Mouse (Mus musculus) adrenal gland, adult 8-10 months (tissue): ENCODE results near the gene Shank3. TPM values are rescaled to one million over a fixed set of nuclear protein-coding genes. Genes with fewer than 3 reads are reported as not detected.
A peak's percentile ranks its signal among the peaks of the same experiment; 100 is the strongest.

ENCODE experiments used
- DNase-seq: peaks from one replicate; pipeline ENCODE4 v3.0.0; 2022
- total RNA-seq, 4 experiments: library from RNA; stranded (reverse); gene quantifications; 2 replicates each; pipeline ENCODE4 v1.2.4; 2022

Gene Shank3
- 10 to 100 TPM; 29.1 to 61.2 (median 42.8) TPM for total RNA-seq

GRCm38 (mm10) chr15:89498961-89499688, at the start of gene Shank3:
Gene Shank3 (plus strand): TSS chr15:89499623.
- DNase-seq, result no peak

DNA sequence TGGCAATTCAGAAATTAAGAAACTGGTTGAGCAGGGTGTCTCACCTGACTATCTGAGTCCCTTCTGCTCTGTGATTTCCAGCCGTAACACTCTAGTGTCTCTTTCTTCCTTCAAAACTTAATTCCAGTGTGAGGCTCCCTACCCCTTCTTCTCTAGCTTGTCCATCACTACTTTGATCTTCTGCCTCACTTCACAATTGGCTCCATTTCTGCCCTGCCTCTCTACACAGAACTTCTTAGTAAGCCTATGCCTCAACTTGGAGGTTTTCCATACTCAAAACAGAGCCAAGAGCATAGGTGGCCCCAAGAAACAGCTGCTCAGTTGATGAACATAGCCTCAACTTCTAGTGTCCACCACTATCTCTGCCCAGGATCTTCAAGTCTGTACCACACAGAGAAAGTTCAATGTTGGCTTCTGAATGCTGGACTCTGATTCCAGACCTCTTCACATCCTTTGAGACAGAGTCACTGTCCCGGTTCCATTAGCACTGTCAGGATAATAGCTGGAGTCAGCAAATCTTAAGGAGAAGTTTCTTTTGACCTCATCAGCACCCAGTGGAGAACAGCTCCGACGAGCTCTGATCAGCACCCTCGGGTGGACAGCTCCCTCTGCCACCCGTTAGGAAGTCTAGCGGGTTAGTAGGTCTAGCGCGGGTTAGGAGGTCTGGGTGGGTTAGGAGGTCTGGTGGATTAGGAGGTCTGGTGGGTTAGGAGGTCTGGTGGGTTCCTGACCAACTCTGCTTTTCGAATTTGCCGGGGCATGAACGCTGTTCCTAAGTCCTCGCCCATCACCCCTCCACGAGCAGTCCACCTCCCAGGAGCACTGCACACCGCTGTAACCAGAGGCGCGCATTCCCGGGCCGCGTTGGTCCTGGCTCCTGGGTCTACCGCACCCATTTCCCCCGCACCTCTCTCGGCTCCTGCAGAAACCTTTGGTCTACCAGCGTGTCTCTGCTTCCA, 46.2 kb upstream of the Shank3 start:
- DNase-seq, result no peak

- no peak for DNase-seq
These were observed 45.5 kb upstream of the Shank3 start, which contains the start of gene Mapk8ip2 for GRCm38 (mm10) chr15:89453865-89454478. Gene Mapk8ip2 (plus strand): TSS chr15:89453913.

- DNase-seq, result no peak
These were observed 44.6 kb upstream of the Shank3 start for GRCm38 (mm10) chr15:89454857-89455256.

DNA sequence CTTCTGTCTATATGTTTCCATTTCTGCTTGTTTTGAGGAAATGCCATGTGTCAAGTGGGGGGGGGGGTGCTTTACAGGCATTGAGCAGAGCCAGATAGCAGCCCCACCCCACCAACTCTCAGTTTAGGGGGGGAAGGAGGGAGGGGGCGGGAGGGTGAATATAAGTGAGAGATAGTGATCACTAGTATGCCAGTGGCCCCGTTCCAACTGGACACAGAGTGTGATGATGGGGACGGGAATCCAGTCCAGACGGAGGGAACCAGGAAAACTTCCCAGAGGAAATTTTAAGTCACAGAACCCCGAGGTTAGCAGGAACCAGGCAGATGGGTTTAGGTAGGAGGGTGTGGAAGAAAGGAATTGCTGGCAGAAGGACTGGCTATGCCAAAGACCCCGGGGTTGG, 43.8 kb upstream of the Shank3 start:
- DNase-seq, result no peak

DNA sequence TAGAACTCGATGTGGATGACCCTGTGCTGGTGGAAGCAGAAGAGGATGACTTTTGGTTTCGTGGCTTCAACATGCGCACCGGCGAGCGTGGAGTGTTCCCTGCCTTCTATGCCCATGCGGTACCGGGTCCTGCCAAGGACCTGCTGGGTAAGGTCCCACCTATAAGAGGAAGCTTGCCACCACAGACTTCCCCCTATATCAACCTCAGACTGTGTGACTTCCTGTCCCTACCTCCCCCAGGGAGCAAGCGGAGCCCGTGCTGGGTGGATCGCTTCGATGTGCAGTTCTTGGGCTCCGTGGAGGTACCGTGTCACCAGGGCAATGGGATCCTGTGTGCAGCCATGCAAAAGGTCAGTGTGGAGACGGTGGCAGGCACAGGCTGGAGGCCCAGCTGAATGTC, 40.5 kb upstream of the Shank3 start:
- no peak for DNase-seq

GRCm38 (mm10) chr15:89459821-89460220, 39.6 kb upstream of the Shank3 start:
- DNase-seq, result no peak

- DNase-seq, result no peak
These were observed 39.1 kb upstream of the Shank3 start for GRCm38 (mm10) chr15:89460298-89460697.

- no peak for DNase-seq
These were observed 38.1 kb upstream of the Shank3 start for GRCm38 (mm10) chr15:89461321-89461720.

DNA sequence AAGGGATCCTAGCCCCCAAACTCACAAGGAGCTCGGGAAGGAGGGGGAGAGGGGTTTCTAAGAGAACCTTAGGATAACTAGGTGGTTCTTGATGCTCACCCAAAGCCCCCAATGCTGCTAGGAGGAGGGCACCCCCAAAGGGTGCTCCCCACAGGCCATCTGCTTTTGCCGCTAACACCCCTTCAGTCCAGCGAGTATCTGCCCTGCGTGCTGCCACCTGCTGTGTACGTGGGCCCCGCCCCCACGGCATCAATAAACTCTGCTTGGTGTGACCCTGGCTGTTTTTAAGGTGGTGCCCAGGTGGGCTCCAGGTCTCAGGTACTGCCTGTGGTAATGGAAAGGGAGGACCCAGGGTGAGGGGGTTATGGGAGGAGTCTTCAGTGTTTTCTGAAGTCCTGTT, 37.2 kb upstream of the Shank3 start:
- DNase-seq, result no peak

GRCm38 (mm10) chr15:89463334-89464235, 35.8 kb upstream of the Shank3 start:
- no peak for DNase-seq

GRCm38 (mm10) chr15:89465052-89465451, 34.4 kb upstream of the Shank3 start:
- no peak for DNase-seq

GRCm38 (mm10) chr15:89468577-89468976, 30.8 kb upstream of the Shank3 start:
- no peak for DNase-seq

GRCm38 (mm10) chr15:89471476-89471875, 27.9 kb upstream of the Shank3 start:
- DNase-seq, result no peak

GRCm38 (mm10) chr15:89473370-89473769, 26.1 kb upstream of the Shank3 start:
- DNase-seq, result no peak

- no peak for DNase-seq
These were observed 25.5 kb upstream of the Shank3 start for GRCm38 (mm10) chr15:89473921-89474320.

- no peak for DNase-seq
These were observed 24.7 kb upstream of the Shank3 start for GRCm38 (mm10) chr15:89474596-89475292.

GRCm38 (mm10) chr15:89475293-89475600, 24.2 kb upstream of the Shank3 start:
- no peak for DNase-seq

GRCm38 (mm10) chr15:89475611-89476474, 23.6 kb upstream of the Shank3 start:
- peak; percentile 94 for DNase-seq

GRCm38 (mm10) chr15:89476475-89476815, 23.0 kb upstream of the Shank3 start:
- no peak for DNase-seq

DNA sequence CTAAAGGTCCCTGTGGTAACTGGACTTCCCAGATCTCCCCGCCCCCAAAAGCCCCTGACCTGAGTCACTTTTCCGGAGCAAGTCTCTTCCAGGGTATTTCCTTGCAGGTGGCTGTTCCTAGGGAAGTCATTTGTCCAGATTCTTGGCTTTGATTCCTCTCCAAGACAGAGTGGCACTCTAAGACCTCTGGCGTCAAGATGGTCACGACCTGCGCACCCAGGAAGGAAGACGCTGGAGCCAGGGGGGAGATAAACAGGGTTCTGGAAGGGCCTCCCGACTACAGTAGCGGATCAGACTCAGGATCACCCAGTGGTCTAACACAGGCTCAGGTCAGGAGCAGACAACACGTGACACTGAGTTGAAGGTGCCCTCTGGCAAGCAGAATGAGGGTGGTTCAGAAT, 22.3 kb upstream of the Shank3 start, which contains the start of gene Arsa:
Gene Arsa, minus strand, starts transcription at position 335 of the 401 bp plus-strand sequence.
- DNase-seq, result peak; percentile 57
